In genomic region chr4:85226731-85227130, GRCm38 (mm10) we compare ENCODE assay signal across 29 mouse cellular contexts. TPM values are rescaled to one million over a fixed set of nuclear protein-coding genes. Genes with fewer than 3 reads are reported as not detected.
A peak's percentile ranks its signal among the peaks of the same experiment; 100 is the strongest.
DNase-seq lines count a peak whose midpoint lies in the region; ATAC-seq and TF ChIP-seq lines count a peak whose summit lies in the region.
"Had no signal": no experiment of that assay in that cellular context is flagged by ENCODE, and none has a peak within 500 bp of the region (broad histone marks: within the 10 kb centered on the region; RNA-seq: fewer than 3 reads in every experiment).

No protein-coding gene starts in this region.

- TF ChIP-seq POLR2A in cerebellum, adult 2 months (IDR thresholded peaks at IDR 0.05; ENCODE audit: borderline replicate concordance, insufficient read depth, low read length), result no peak

- no peak overlapping the region for H3K4me3 ChIP-seq in cerebellum, adult 2 months (replicated peaks; ENCODE audit: insufficient read depth, low read depth, low read length)
- H3K4me3 ChIP-seq in intestine, embryonic 14.5 days (ENCODE audit: low read depth, low read length), result no peak overlapping the region
- no peak overlapping the region for H3K4me3 ChIP-seq in intestine, embryonic 15.5 days (replicated peaks)
- no peak overlapping the region for H3K4me3 ChIP-seq in midbrain, embryonic 11.5 days (ENCODE audit: low read depth, low read length)
- H3K4me3 ChIP-seq in midbrain, embryonic 10.5 days, result no peak overlapping the region
- H3K4me3 ChIP-seq: embryonic facial prominence, embryonic 10.5 days; embryonic facial prominence, embryonic 13.5 days; erythroblast, embryonic 14.5 days; forebrain, embryonic 13.5 days; heart, adult 2 months; heart, embryonic 10.5 days; heart, embryonic 13.5 days had no signal

- no peak overlapping the region for H3K9ac ChIP-seq in intestine, embryonic 14.5 days (ENCODE audit: low read length)
- no peak overlapping the region for H3K9ac ChIP-seq in intestine, embryonic 15.5 days
- no peak overlapping the region for H3K9ac ChIP-seq in midbrain, embryonic 11.5 days (ENCODE audit: low read length)
- H3K9ac ChIP-seq: embryonic facial prominence, embryonic 13.5 days; forebrain, embryonic 13.5 days; forebrain, postnatal 0 days; heart, embryonic 13.5 days; hindbrain, embryonic 14.5 days had no signal

- H3K4me2 ChIP-seq in intestine, embryonic 14.5 days (ENCODE audit: low read length), result no peak overlapping the region
- no peak overlapping the region for H3K4me2 ChIP-seq in intestine, embryonic 15.5 days (replicated peaks)
- no peak overlapping the region for H3K4me2 ChIP-seq in midbrain, embryonic 11.5 days
- H3K4me2 ChIP-seq: embryonic facial prominence, embryonic 13.5 days; forebrain, embryonic 13.5 days; heart, embryonic 13.5 days; hindbrain, embryonic 14.5 days had no signal

- H3K9me3 ChIP-seq in intestine, embryonic 14.5 days (ENCODE audit: control insufficient read depth, low read length), result no peaks in the 10 kb centered on the region
- H3K9me3 ChIP-seq in intestine, embryonic 15.5 days, result no peaks in the 10 kb centered on the region
- no peaks in the 10 kb centered on the region for H3K9me3 ChIP-seq in midbrain, embryonic 11.5 days (ENCODE audit: control insufficient read depth, low read length)
- no peaks in the 10 kb centered on the region for H3K9me3 ChIP-seq in midbrain, embryonic 10.5 days (replicated peaks)
- H3K9me3 ChIP-seq: embryonic facial prominence, embryonic 10.5 days; embryonic facial prominence, embryonic 13.5 days; forebrain, embryonic 13.5 days; heart, embryonic 10.5 days; heart, embryonic 13.5 days had no signal

- H3K27me3 ChIP-seq in cerebellum, adult 2 months (ENCODE audit: control insufficient read depth, insufficient read depth, low read length), result no peaks in the 10 kb centered on the region
- H3K27me3 ChIP-seq in intestine, embryonic 14.5 days (replicated peaks; ENCODE audit: control insufficient read depth, insufficient read depth, low read length), result no peaks in the 10 kb centered on the region
- no peaks in the 10 kb centered on the region for H3K27me3 ChIP-seq in intestine, embryonic 15.5 days (replicated peaks)
- H3K27me3 ChIP-seq in midbrain, embryonic 11.5 days (ENCODE audit: control insufficient read depth, insufficient read depth, low read length), result no peaks in the 10 kb centered on the region
- no peaks in the 10 kb centered on the region for H3K27me3 ChIP-seq in midbrain, embryonic 10.5 days (ENCODE audit: low read depth, poor library complexity, severe bottlenecking)
- H3K27me3 ChIP-seq: embryonic facial prominence, embryonic 13.5 days; forebrain, embryonic 13.5 days; heart, embryonic 13.5 days had no signal

- ATAC-seq in intestine, embryonic 14.5 days (replicated peaks; ENCODE audit: low FRiP score, low TSS enrichment, low read depth), result no peak
- ATAC-seq in intestine, embryonic 15.5 days, result no peak
- no peak for ATAC-seq in midbrain, embryonic 11.5 days (ENCODE audit: low FRiP score)
- ATAC-seq: activated CD4-positive, CD25-positive, alpha-beta regulatory T cell, adult 4 months; forebrain, embryonic 13.5 days; forebrain, postnatal 0 days; hindbrain, postnatal 0 days had no signal

- TF ChIP-seq CTCF in cerebellum, adult 2 months (IDR thresholded peaks at IDR 0.05; ENCODE audit: borderline replicate concordance, insufficient read depth, low read depth, low read length), result no peak

- WGBS in cerebellum, adult 2 months, result 29% methylated on average over 5 of the region's 5 CpGs
- WGBS in intestine, embryonic 14.5 days, result 87% methylated on average over 5 of the region's 5 CpGs
- WGBS in intestine, embryonic 15.5 days, result 89% methylated on average over 5 of the region's 5 CpGs
- WGBS in midbrain, embryonic 11.5 days, result 85% methylated on average over 5 of the region's 5 CpGs
- WGBS in midbrain, embryonic 10.5 days, result 82% methylated on average over 5 of the region's 5 CpGs

- no peak for DNase-seq in cerebellum, adult 2 months
- DNase-seq in cerebellum, postnatal 10 days, result no peak
- peak; percentile 31 for DNase-seq in intestine, embryonic 14.5 days (ENCODE audit: low spot score)
- peak; percentile 12 for DNase-seq in midbrain, embryonic 11.5 days (ENCODE audit: low spot score, missing footprints)
- no peak for DNase-seq in midbrain, embryonic 10.5 days (ENCODE audit: low spot score)
- DNase-seq in brain, adult 2 months (ENCODE audit: low read depth, low spot score), result peak; percentile 62
- DNase-seq in thymus, postnatal 0 days (ENCODE audit: low spot score), result no peak
- DNase-seq: adrenal gland, adult 8-10 months; adrenal gland, postnatal 25 days; cerebellum, adult 18-20 months; cerebellum, adult 9-11 months; cerebellum, postnatal 36 days; embryo, embryonic 11 days; forebrain, postnatal 0 days; gastrocnemius, postnatal 10 days; gastrocnemius, postnatal 36 days; heart, adult 2 months; heart, postnatal 14 days; heart, postnatal 4 days had no signal

- peak overlapping the region; percentile 14; the same call in 1 of the 2 replicates for H3K27ac ChIP-seq in cerebellum, adult 2 months (ENCODE audit: insufficient read depth, low read length)
- no peak overlapping the region for H3K27ac ChIP-seq in intestine, embryonic 14.5 days (ENCODE audit: low read depth)
- H3K27ac ChIP-seq in intestine, embryonic 15.5 days, result no peak overlapping the region
- no peak overlapping the region for H3K27ac ChIP-seq in midbrain, embryonic 11.5 days (ENCODE audit: low read depth, low read length)
- no peak overlapping the region for H3K27ac ChIP-seq in midbrain, embryonic 10.5 days (replicated peaks)
- H3K27ac ChIP-seq: embryonic facial prominence, embryonic 10.5 days; embryonic facial prominence, embryonic 13.5 days; forebrain, embryonic 13.5 days; heart, adult 2 months; heart, embryonic 10.5 days; heart, embryonic 13.5 days; hindbrain, embryonic 14.5 days; hindbrain, postnatal 0 days had no signal

- H3K4me1 ChIP-seq in cerebellum, adult 2 months (ENCODE audit: control insufficient read depth, insufficient read depth, low read length), result peaks cover 35% of the 10 kb centered on the region
- H3K4me1 ChIP-seq in intestine, embryonic 14.5 days (replicated peaks; ENCODE audit: control insufficient read depth, insufficient read depth, low read length), result 0 out of 2 replicates have a peak, but pooled peaks cover 9% of the 10 kb centered on the region
- H3K4me1 ChIP-seq in intestine, embryonic 15.5 days (replicated peaks), result no peaks in the 10 kb centered on the region
- H3K4me1 ChIP-seq in midbrain, embryonic 11.5 days (ENCODE audit: control insufficient read depth, insufficient read depth, low read length), result no peaks in the 10 kb centered on the region
- H3K4me1 ChIP-seq in midbrain, embryonic 10.5 days, result no peaks in the 10 kb centered on the region
- H3K4me1 ChIP-seq: embryonic facial prominence, embryonic 10.5 days; embryonic facial prominence, embryonic 13.5 days; forebrain, embryonic 13.5 days; heart, embryonic 10.5 days; heart, embryonic 13.5 days had no signal

- no peaks in the 10 kb centered on the region for H3K36me3 ChIP-seq in intestine, embryonic 14.5 days (ENCODE audit: control insufficient read depth, insufficient read depth, low read length)
- H3K36me3 ChIP-seq in intestine, embryonic 15.5 days, result no peaks in the 10 kb centered on the region
- no peaks in the 10 kb centered on the region for H3K36me3 ChIP-seq in midbrain, embryonic 11.5 days (ENCODE audit: control insufficient read depth, insufficient read depth, low read length)
- H3K36me3 ChIP-seq in midbrain, embryonic 10.5 days, result no peaks in the 10 kb centered on the region
- H3K36me3 ChIP-seq: embryonic facial prominence, embryonic 10.5 days; embryonic facial prominence, embryonic 13.5 days; heart, embryonic 10.5 days; heart, embryonic 13.5 days had no signal

RNA-seq across cellular contexts. Expression of gene Sh3gl2, which starts 21.8 kb away (rescaled TPM):
- polyA plus RNA-seq in cerebellum, adult 2 months (2012; rRNA removed), result 369 and 387 TPM in 2 replicates
- polyA plus RNA-seq in intestine, embryonic 14.5 days (2014; fragmentation: Nextera tagmentation; extraction: Ambion mirVana), result 17.1 and 17.5 TPM in 2 replicates
- 16.7 and 18.4 TPM in 2 replicates for polyA plus RNA-seq in intestine, embryonic 15.5 days (2015; fragmentation: Nextera tagmentation; extraction: Ambion mirVana)
- polyA plus RNA-seq in midbrain, embryonic 11.5 days (2014; fragmentation: Nextera tagmentation; extraction: Ambion mirVana), result 8.4 and 10.3 TPM in 2 replicates
- polyA plus RNA-seq in midbrain, embryonic 10.5 days (2016; fragmentation: Nextera tagmentation; extraction: Ambion mirVana), result 3.0 and 5.6 TPM in 2 replicates
- polyA plus RNA-seq in thymus, postnatal 0 days (2015; fragmentation: Nextera tagmentation; extraction: Ambion mirVana), result 0.57 and 0.77 TPM in 2 replicates
- polyA plus RNA-seq: activated CD4-positive, CD25-positive, alpha-beta regulatory T cell, adult 4 months; erythroblast, embryonic 14.5 days had no signal

Comparison
In these comparisons a context has a peak if more than half of its experiments do, and no peak if none do; other contexts are left out.
1. DNase-seq: peak in intestine, embryonic 14.5 days (single experiment), midbrain, embryonic 11.5 days (single experiment) and brain, adult 2 months (single experiment); none in cerebellum, adult 2 months (0 of 2), cerebellum, postnatal 10 days (0 of 2), midbrain, embryonic 10.5 days (single experiment) and thymus, postnatal 0 days (single experiment).
2. RNA of gene Sh3gl2, which starts 21.8 kb away (polyA plus RNA-seq): 369 to 387 TPM in cerebellum, adult 2 months; 16.7 to 18.4 TPM in intestine, embryonic 15.5 days, 17.1 to 17.5 TPM in intestine, embryonic 14.5 days, 8.4 to 10.3 TPM in midbrain, embryonic 11.5 days, 3.0 to 5.6 TPM in midbrain, embryonic 10.5 days and 0.57 to 0.77 TPM in thymus, postnatal 0 days; every median in the first group is over 10 times any median in the second.